Mouse (Mus musculus): ENCODE measurements around the gene Sbf2.

DNA sequence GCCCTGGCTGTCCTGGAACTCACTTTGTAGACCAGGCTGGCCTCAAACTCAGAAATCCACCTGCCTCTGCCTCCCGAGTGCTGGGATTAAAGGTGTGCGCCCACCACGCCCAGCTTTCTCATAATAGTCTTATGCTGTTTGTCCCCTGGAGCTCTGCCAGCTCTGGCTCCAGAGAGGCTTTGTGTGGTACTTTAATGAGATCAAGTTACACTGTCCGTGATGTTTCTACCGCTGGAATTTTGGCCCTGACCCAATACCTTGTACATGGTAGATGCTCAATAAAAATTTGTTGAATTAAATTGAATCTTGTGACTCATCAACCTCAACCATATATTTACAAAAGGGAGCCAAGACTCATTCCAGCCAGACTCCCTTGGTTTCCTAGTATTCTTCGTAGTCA lies 36.4 kb upstream of the Sbf2 start:
- TF ChIP-seq CTCF (IDR thresholded peaks at IDR 0.05; ENCODE audit: extremely low read depth, insufficient read depth, insufficient read length, insufficient replicate concordance) (no peak), POLR2A (IDR thresholded peaks at IDR 0.05; ENCODE audit: low read depth, low read length) (no peak)

Measured in spleen, adult 2 months (tissue).